Mouse (Mus musculus) monocyte, adult 5-6 weeks (primary cell): Measurements from ENCODE around the gene Fam92a. TPM values are rescaled to one million over a fixed set of nuclear protein-coding genes. Genes with fewer than 3 reads are reported as not detected.
"Not testable (repeated sequence)": the region's sequence is repeated elsewhere in the genome, so short reads cannot be mapped to it uniquely, and the experiment has no call there.

ENCODE experiments used
- ATAC-seq: fragments of 153-309, 156-312 bp; replicated peaks from 2 replicates; pipeline ENCODE4 v1.8.0; 2017; ENCODE audit warnings: mild to moderate bottlenecking; ENCODE audit not compliant: low TSS enrichment, insufficient number of reproducible peaks, severe bottlenecking, poor library complexity, low FRiP score
- total RNA-seq: library from RNA; stranded (forward); fragments of 200-1000, 200-491, 200-594 nt; gene quantifications from 3 replicates; pipeline ENCODE4 v1.2.3, GENCODE M21; 2017

Gene Fam92a
- total RNA-seq: 9.0 to 17.9 TPM (median 13.4 TPM) in 3 replicates

DNA sequence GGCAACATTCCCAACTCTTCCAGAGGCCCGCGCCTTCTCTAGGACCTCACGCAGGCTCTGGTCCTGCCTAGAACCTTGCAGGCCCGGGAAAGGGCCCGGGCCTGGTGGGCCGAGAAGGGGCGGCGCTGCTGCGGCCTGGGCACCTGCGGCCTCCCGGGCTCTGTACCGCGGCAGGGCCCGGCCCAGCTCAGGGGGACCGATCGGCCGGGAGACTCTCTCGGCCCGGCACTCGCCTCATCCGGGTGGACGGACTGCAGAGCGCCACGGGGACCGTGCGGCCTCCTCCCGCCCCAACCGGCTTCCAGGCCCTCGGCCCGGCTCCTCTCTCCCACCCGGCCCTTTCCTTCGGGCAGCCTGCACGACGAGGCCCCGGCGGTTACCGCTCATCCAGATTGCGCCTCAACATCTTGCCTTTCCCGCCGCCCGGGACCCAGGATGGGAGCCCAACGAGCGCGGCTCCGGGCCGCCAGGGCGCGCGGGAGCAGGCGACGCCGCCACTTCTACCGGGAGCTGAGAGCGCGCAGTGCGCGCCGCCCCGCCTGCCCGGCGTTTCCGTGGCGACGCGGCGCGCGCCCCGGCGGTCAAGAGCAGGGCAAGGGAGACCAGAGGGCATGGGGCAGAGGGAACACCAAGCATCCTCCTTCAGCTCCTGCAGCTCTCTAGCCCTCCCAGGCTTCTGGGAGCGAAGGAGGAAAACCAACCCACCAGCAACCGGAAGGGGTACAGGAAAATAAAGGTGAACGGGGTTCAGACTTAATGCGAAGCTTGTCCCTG lies at the start of gene Fam92a:
Gene Fam92a, minus strand, starts transcription at position 698 of the 774 bp plus-strand sequence.
- no peak for ATAC-seq

DNA sequence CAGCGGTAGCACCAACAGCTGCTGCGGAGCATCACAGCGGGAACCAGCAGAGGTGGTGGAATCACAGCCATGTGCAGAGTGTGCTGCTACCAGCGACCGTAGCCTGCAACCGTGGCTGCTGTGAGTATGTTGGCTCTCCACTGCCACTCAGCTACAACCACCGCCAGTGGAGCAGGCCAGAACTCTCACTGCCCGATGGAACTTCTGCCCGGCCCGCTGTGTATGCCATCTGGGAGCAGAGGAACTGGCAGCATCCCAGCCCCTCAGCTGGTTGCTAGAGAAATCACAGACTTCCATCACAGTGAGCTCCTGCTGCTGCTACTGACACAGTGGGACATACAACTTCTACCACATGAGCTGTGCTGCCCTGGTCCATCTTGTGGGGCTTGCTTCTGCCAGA lies 7.2 kb upstream of the Fam92a start:
- no peak for ATAC-seq

GRCm38 (mm10) chr4:12170986-12171317 lies 863 bp downstream of the Fam92a start:
- no peak for ATAC-seq

GRCm38 (mm10) chr4:12147660-12148059 lies 24.2 kb downstream of the Fam92a start:
- no peak for ATAC-seq

DNA sequence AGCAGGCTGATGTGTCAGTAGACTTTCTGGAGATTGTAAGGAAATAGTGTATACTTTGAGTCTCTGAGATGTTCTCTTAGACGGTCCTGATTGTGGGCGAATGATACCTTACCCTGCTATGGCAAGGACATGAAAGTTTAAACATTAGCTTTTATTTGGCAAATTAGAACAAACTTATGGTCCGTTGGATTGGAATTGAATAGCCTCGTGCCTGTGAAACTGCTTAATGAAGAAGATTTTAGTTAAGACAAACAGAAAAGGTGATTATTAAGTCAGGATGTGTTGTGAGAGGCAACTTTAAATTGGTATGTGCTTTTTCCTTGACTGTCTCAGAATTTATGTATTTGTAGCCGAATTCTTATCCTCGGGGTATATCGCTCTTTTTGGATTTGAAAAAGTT lies 30.3 kb downstream of the Fam92a start:
- ATAC-seq: not testable (repeated sequence)

- ATAC-seq: peak; percentile 62
Measured at GRCm38 (mm10) chr4:12140592-12141062, 31.2 kb downstream of the Fam92a start.

DNA sequence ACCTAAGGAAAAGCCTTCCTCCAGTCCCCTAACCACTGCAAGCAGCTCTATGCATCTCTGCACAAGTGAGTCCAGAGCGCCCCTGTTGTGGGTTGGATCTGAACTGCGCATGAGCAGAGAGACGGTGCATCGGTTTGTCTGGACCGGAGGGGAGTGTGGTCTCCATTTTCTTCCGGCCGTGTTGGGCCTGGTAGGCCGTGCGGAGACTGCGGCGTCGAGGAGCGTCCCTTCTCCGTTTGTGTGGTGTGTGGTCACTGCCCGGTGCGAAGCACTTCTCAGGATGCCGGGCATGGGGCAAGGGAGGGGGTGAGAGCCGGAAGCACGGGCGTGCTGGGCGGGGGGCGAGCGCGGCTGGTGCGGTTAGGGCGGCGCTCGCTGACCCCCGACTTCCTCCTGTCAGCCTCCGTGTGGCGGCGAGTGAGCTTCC lies 31.7 kb downstream of the Fam92a start, which contains the start of gene Rbm12b1:
Gene Rbm12b1, plus strand, starts transcription at position 124 of the 427 bp plus-strand sequence.
- ATAC-seq: peak; percentile 96

Other genes with a start within 250 kb of the Fam92a start
- not detected in 3 replicates for gene Gm10604, start 190.8 kb downstream of the Fam92a start, total RNA-seq
- 35.6 to 50.9 TPM (median 36.6 TPM) in 3 replicates for gene Rbm12b2, start 82.6 kb downstream of the Fam92a start, total RNA-seq
- gene Rbm12b1, start 31.8 kb downstream of the Fam92a start, total RNA-seq: 15.8 to 30.7 TPM (median 21.2 TPM) in 3 replicates